Mouse (Mus musculus) cortical plate, adult 2 months (tissue): ENCODE data around the gene Rin2. TPM values are rescaled to one million over a fixed set of nuclear protein-coding genes. Genes with fewer than 3 reads are reported as not detected.

Experiments
- H3K27ac ChIP-seq: fragments of 200-500 bp; 2 replicates; pipeline ENCODE4 v1.5.1; 2012; ENCODE audit warnings: low read length, control low read depth, inconsistent platforms; ENCODE audit not compliant: insufficient read depth
- H3K4me1 ChIP-seq: fragments of 200-500 bp; 2 replicates; pipeline ENCODE4 v1.6.1; 2011; ENCODE audit warnings: low read length; ENCODE audit not compliant: control insufficient read depth, insufficient read depth
- H3K4me3 ChIP-seq: fragments of 200-500 bp; 2 replicates; pipeline ENCODE4 v1.5.1; 2011; ENCODE audit warnings: mild to moderate bottlenecking, low read length, control low read depth; ENCODE audit not compliant: insufficient read depth
- CTCF ChIP-seq: fragments of 200-500 bp; IDR thresholded peaks from 2 replicates; pipeline ENCODE4 v1.5.1; 2011; ENCODE audit warnings: mild to moderate bottlenecking, control low read depth, low read length; ENCODE audit not compliant: insufficient read depth; ENCODE audit errors: extremely low read depth
- POLR2A ChIP-seq: fragments of 200-500 bp; IDR thresholded peaks from 2 replicates; pipeline ENCODE4 v1.6.1; 2011; ENCODE audit warnings: mild to moderate bottlenecking, low read length, control low read depth; ENCODE audit not compliant: insufficient read depth; ENCODE audit errors: extremely low read depth
- polyA plus RNA-seq: library from polyadenylated mRNA; depleted of rRNA; stranded (reverse); fragments of >200 nt; gene quantifications from 2 replicates; pipeline ENCODE4 v1.2.3, GENCODE M21; 2012

Gene Rin2
- polyA plus RNA-seq, 1 experiment: 16.9 TPM

GRCm38 (mm10) chr2:145700237-145700985 is 25.4 kb downstream of the Rin2 start:
- no peak overlapping the region for H3K27ac ChIP-seq
- TF ChIP-seq CTCF: no peak
- TF ChIP-seq POLR2A: no peak

GRCm38 (mm10) chr2:145701605-145702335 is 26.8 kb downstream of the Rin2 start:
- no peaks in the 10 kb centered on the region for H3K4me1 ChIP-seq
- no peak overlapping the region for H3K27ac ChIP-seq
- TF ChIP-seq CTCF: no peak
- TF ChIP-seq POLR2A: no peak
- no peak overlapping the region for H3K4me3 ChIP-seq

More at GRCm38 (mm10) chr2:145700237-145700985, 25.4 kb downstream of the Rin2 start:
- Histone ChIP-seq H3K4me1 (no peaks in the 10 kb centered on the region), H3K4me3 (no peak overlapping the region)

GRCm38 (mm10) chr2:145704738-145705137 is 29.7 kb downstream of the Rin2 start:
- TF ChIP-seq POLR2A (no peak), CTCF (no peak)
- Histone ChIP-seq H3K27ac (no peak overlapping the region), H3K4me1 (no peaks in the 10 kb centered on the region)

GRCm38 (mm10) chr2:145709727-145710389 is 34.8 kb downstream of the Rin2 start:
- Histone ChIP-seq H3K4me3 (no peak overlapping the region), H3K4me1 (no peaks in the 10 kb centered on the region), H3K27ac (no peak overlapping the region)
- TF ChIP-seq CTCF (no peak), POLR2A (no peak)

More at GRCm38 (mm10) chr2:145704738-145705137, 29.7 kb downstream of the Rin2 start:
- H3K4me3 ChIP-seq: no peak overlapping the region

GRCm38 (mm10) chr2:145711512-145711911 is 36.5 kb downstream of the Rin2 start:
- Histone ChIP-seq H3K4me3 (no peak overlapping the region), H3K4me1 (no peaks in the 10 kb centered on the region), H3K27ac (no peak overlapping the region)
- TF ChIP-seq CTCF (no peak), POLR2A (no peak)

DNA sequence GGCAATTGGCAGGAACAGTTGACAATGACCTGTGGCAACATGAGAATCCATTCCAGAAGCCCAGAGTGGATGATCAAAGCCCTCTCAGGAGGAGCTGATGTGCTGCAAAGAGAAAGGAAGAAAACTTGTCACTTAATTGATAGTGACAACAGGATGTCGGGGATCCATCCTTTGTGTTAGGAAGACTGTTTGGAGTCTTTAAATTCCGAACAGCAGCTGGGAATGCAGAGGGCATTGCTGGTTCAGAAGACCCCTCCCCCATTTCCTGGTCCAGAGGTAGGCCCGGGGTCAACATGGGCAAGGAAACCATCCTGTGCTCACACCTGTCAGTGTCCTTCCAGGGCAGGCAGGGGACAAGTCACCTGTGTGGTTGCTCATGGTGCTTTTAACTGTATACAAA is 37.0 kb downstream of the Rin2 start:
- no peak overlapping the region for H3K4me3 ChIP-seq
- no peaks in the 10 kb centered on the region for H3K4me1 ChIP-seq
- no peak overlapping the region for H3K27ac ChIP-seq
- TF ChIP-seq CTCF: no peak
- TF ChIP-seq POLR2A: no peak

DNA sequence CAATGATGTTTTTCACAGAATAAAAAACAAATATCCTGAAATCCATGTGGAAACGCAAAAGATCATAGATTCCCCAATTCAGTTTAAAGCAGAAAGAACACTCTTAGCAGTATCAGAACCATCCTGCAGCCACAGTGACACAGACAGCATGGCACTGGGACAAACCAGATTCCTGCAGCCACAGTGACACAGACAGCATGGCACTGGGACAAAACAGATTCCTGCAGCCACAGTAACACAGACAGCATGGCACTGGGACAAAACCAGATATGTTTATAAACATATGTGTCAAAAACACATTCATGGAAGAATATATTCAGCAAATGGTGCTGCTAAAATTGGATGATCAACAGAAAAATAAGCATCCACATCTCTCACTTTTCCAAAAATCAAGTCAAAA is 42.5 kb downstream of the Rin2 start:
- no peak overlapping the region for H3K27ac ChIP-seq
- TF ChIP-seq CTCF: no peak
- TF ChIP-seq POLR2A: no peak
- H3K4me1 ChIP-seq: no peaks in the 10 kb centered on the region
- H3K4me3 ChIP-seq: no peak overlapping the region

DNA sequence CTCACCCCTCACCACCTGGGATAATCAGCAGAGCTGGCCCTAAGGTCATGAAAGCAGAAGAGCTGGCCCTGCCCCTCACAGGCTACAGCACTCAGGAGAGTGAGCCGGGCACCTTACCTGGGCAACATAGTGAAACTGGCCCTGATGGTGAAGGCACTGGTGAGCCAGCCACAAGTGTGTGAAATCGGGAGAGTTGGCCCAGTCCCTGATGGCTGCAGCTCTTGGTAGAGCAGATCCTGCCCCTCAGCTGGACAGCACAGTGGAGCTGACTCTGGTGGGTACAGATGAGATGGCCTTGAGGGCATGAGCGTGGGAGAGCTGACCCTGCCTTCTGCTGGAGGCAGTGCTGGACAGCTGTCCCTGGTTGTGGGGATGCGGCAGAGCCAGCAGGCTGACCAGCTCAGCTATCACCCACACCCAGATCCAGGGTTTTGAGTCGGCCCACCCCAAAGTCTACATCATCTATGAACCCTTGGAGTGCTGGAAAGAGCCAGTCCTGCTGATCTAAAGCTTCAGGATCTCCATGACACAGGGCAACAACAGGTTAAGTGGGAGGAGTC is 43.7 kb downstream of the Rin2 start:
- TF ChIP-seq POLR2A: no peak
- TF ChIP-seq CTCF: no peak
- H3K27ac ChIP-seq: no peak overlapping the region
- H3K4me3 ChIP-seq: no peak overlapping the region
- no peaks in the 10 kb centered on the region for H3K4me1 ChIP-seq

GRCm38 (mm10) chr2:145720157-145720556 is 45.1 kb downstream of the Rin2 start:
- Histone ChIP-seq H3K4me1 (no peaks in the 10 kb centered on the region), H3K27ac (no peak overlapping the region), H3K4me3 (no peak overlapping the region)
- no peak for TF ChIP-seq CTCF
- no peak for TF ChIP-seq POLR2A
